Mouse (Mus musculus) MEL (cell line): ENCODE data around the gene Srsf5. TPM values are rescaled to one million over a fixed set of nuclear protein-coding genes. Genes with fewer than 3 reads are reported as not detected.

ENCODE experiments used
- DNase-seq: peaks from one replicate; pipeline ENCODE4 v3.0.0; 2011; ENCODE audit warnings: low read depth, low spot score
- H3K27ac ChIP-seq: 2 replicates; pipeline ENCODE4 v1.5.1; 2012; ENCODE audit warnings: low read depth, mild to moderate bottlenecking, control low read depth, low read length, moderate library complexity; ENCODE audit not compliant: control insufficient read depth
- H3K27me3 ChIP-seq, 2 experiments: fragments of 150-350 bp in 1 of 2; sonication (generic) in 1 of 2; 2 replicates each; pipeline ENCODE4 v1.6.1; 2012; ENCODE audit warnings: low read length in 2 of 2, mild to moderate bottlenecking in 2 of 2, improper control_type of control experiment in 1 of 2, moderate library complexity in 1 of 2; ENCODE audit not compliant: insufficient read depth in 2 of 2, control insufficient read depth in 1 of 2
- H3K36me3 ChIP-seq, 2 experiments: 2 replicates each; pipeline ENCODE4 v1.6.1; 2012 to 2014; ENCODE audit warnings: low read length in 2 of 2, improper control_type of control experiment in 1 of 2, inconsistent platforms in 1 of 2, mild to moderate bottlenecking in 1 of 2; ENCODE audit not compliant: insufficient read depth in 2 of 2, control insufficient read depth in 1 of 2
- H3K4me1 ChIP-seq, 2 experiments: fragments of 150-350 bp in 1 of 2; sonication (generic) in 1 of 2; 2 replicates each; pipeline ENCODE4 v1.6.1; 2012; ENCODE audit warnings: low read length in 2 of 2, improper control_type of control experiment in 1 of 2, mild to moderate bottlenecking in 1 of 2; ENCODE audit not compliant: insufficient read depth in 2 of 2, control insufficient read depth in 1 of 2
- H3K4me3 ChIP-seq, 2 experiments: fragments of 150-350 bp in 1 of 2; sonication (generic) in 1 of 2; 2 replicates each; pipeline ENCODE4 v1.5.1; 2012; ENCODE audit warnings: low read depth in 2 of 2, low read length in 2 of 2, mild to moderate bottlenecking in 2 of 2, moderate library complexity in 2 of 2, control low read depth in 1 of 2, improper control_type of control experiment in 1 of 2; ENCODE audit not compliant: control insufficient read depth in 1 of 2, insufficient read depth in 1 of 2
- H3K79me2 ChIP-seq: 2 replicates; pipeline ENCODE4 v1.6.1; 2012; ENCODE audit warnings: mild to moderate bottlenecking, low read length, moderate library complexity; ENCODE audit not compliant: control insufficient read depth, poor library complexity, insufficient read depth
- H3K9ac ChIP-seq: 2 replicates; pipeline ENCODE4 v1.6.1; 2012; ENCODE audit warnings: low read depth, mild to moderate bottlenecking, control low read depth, low read length, moderate library complexity; ENCODE audit not compliant: control insufficient read depth, poor library complexity, severe bottlenecking
- H3K9me3 ChIP-seq: fragments of 150-350 bp; sonication (generic); replicated peaks from 2 replicates; pipeline ENCODE4 v1.6.1; 2012; ENCODE audit warnings: mild to moderate bottlenecking, low read length, improper control_type of control experiment, moderate library complexity; ENCODE audit not compliant: insufficient read depth
- CTCF ChIP-seq, 3 experiments: IDR thresholded peaks in 2 of 3; conservative IDR thresholded peaks in 1 of 3; 2 replicates each; pipeline ENCODE4 v1.5.1; 2011 to 2012; ENCODE audit warnings: low read length in 3 of 3, low read depth in 2 of 3, mild to moderate bottlenecking in 2 of 3, improper control_type of control experiment in 1 of 3, inconsistent platforms in 1 of 3, mixed read lengths in 1 of 3, moderate library complexity in 1 of 3; ENCODE audit not compliant: control insufficient read depth in 1 of 3, insufficient read depth in 1 of 3, poor library complexity in 1 of 3, severe bottlenecking in 1 of 3
- ELF1 ChIP-seq: IDR thresholded peaks from 2 replicates; pipeline ENCODE4 v1.6.1; 2014; ENCODE audit warnings: low read depth, mild to moderate bottlenecking, inconsistent platforms, low read length, improper control_type of control experiment, moderate library complexity
- EP300 ChIP-seq, 2 experiments: IDR thresholded peaks; 2 replicates each; pipeline ENCODE4 v1.6.1; 2011; ENCODE audit warnings: improper control_type of control experiment in 2 of 2, low read length in 2 of 2, low read depth in 1 of 2, mild to moderate bottlenecking in 1 of 2
- HCFC1 ChIP-seq: IDR thresholded peaks from 2 replicates; pipeline ENCODE4 v1.6.1; 2012; ENCODE audit warnings: low read depth, mild to moderate bottlenecking, inconsistent platforms, low read length, improper control_type of control experiment, moderate library complexity
- MYC ChIP-seq: IDR thresholded peaks from 2 replicates; pipeline ENCODE4 v1.6.1; 2011; ENCODE audit warnings: low read depth, mild to moderate bottlenecking, low read length, improper control_type of control experiment, moderate library complexity
- RAD21 ChIP-seq: IDR thresholded peaks from 2 replicates; pipeline ENCODE4 v1.6.1; 2011; ENCODE audit warnings: mild to moderate bottlenecking, low read depth, low read length, improper control_type of control experiment
- SMC3 ChIP-seq: IDR thresholded peaks from 2 replicates; pipeline ENCODE4 v1.6.1; 2011; ENCODE audit warnings: low read depth, low read length, improper control_type of control experiment
- TBP ChIP-seq: IDR thresholded peaks from 2 replicates; pipeline ENCODE4 v1.8.0; 2011; ENCODE audit warnings: low read depth, low read length, improper control_type of control experiment
- USF2 ChIP-seq, 2 experiments: IDR thresholded peaks; 2 replicates each; pipeline ENCODE4 v1.6.1; 2011 to 2012; ENCODE audit warnings: improper control_type of control experiment in 2 of 2, low read length in 2 of 2, borderline replicate concordance in 1 of 2, inconsistent platforms in 1 of 2, low read depth in 1 of 2, mild to moderate bottlenecking in 1 of 2; ENCODE audit not compliant: insufficient read depth in 1 of 2
- ZC3H11A ChIP-seq: IDR thresholded peaks from 2 replicates; pipeline ENCODE4 v1.6.1; 2012; ENCODE audit warnings: low read depth, mild to moderate bottlenecking, inconsistent platforms, low read length, improper control_type of control experiment
- polyA plus RNA-seq, 2 experiments: library from polyadenylated mRNA; stranded (reverse) in 1 of 2; unstranded in 1 of 2; fragments of >175 nt in 1 of 2; fragments of >200 nt in 1 of 2; gene quantifications; 2 replicates each; pipeline versions ENCODE4 v1.2.1 to v1.2.4; 2012; ENCODE audit warnings: low replicate concordance in 2 of 2, low read depth in 1 of 2; ENCODE audit not compliant: insufficient read length in 2 of 2, insufficient read depth in 1 of 2, missing spikeins in 1 of 2
- total RNA-seq: library from RNA; depleted of rRNA; stranded (reverse); fragments of 300-350 nt; gene quantifications from 2 replicates; pipeline ENCODE4 v1.2.3, GENCODE M21; 2012

The Srsf5 gene
- total and polyA plus RNA-seq, 3 experiments, result 276 to 460 (median 401) TPM

- Histone ChIP-seq H3K9me3 (no peaks in the 10 kb centered on the region), H3K79me2 (no peaks in the 10 kb centered on the region), H3K27ac (no peak overlapping the region), H3K27me3 (peaks cover 13 to 14% of the 10 kb centered on the region in 2 experiments), H3K4me1 (no peaks in the 10 kb centered on the region), H3K36me3 (no peaks in the 10 kb centered on the region), H3K9ac (no peak overlapping the region), H3K4me3 (no peak overlapping the region)
- no peak for DNase-seq
- TF ChIP-seq USF2 (IDR thresholded peaks at IDR 0.05; ENCODE audit: borderline replicate concordance in 1 of 2, insufficient read depth in 1 of 2, low read depth in 1 of 2, low read length in 2 of 2), result no peak
These were observed 30.8 kb downstream of the Srsf5 start for GRCm38 (mm10) chr12:80975939-80976671.

DNA sequence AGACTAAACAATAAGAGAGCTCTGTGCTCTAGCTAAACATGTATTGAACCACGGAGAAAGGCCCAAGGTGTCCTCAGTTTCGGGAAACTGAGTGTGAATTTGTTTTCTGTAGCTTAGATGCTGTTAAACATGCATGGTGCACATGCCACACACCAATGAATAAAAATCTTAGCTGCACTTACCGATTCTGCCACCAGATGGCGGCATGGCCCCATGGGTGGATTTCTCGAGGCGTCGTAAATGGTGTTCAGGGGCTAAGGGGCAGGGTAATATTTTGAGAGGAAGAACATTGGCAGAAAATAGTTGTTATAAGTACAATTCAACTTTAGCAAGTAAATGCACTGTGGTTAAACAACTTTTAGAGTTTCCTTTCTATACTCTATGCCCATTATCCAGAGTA is 37.0 kb downstream of the Srsf5 start:
- H3K9ac ChIP-seq, result no peak overlapping the region
- peaks cover 0 to 3% of the 10 kb centered on the region in 2 experiments; a peak in 1 of 4 replicates for H3K4me1 ChIP-seq
- no peak for TF ChIP-seq TBP
- peak; percentile 98 for TF ChIP-seq ZC3H11A
- TF ChIP-seq CTCF (IDR thresholded peaks at IDR 0.05 in 2 of 3, conservative IDR thresholded peaks at IDR 0.05 in 1 of 3; ENCODE audit: control insufficient read depth in 1 of 3, insufficient read depth in 1 of 3, low read depth in 2 of 3, low read length in 3 of 3, poor library complexity in 1 of 3, severe bottlenecking in 1 of 3), result peak; percentile 95 to 98 (median 98)
- TF ChIP-seq ELF1, result no peak
- no peak; the same call in none of the 2 replicates for TF ChIP-seq RAD21
- peak; percentile 78; the same call in 1 of the 2 replicates for TF ChIP-seq MYC
- TF ChIP-seq SMC3, result peak; percentile 98
- peak; percentile 71 for DNase-seq
- H3K9me3 ChIP-seq, result no peaks in the 10 kb centered on the region
- H3K79me2 ChIP-seq, result no peaks in the 10 kb centered on the region
- H3K36me3 ChIP-seq, result no peaks in the 10 kb centered on the region; a peak in 1 of 4 replicates
- no peak overlapping the region for H3K27ac ChIP-seq
- no peak overlapping the region for H3K4me3 ChIP-seq
- no peaks in the 10 kb centered on the region for H3K27me3 ChIP-seq

- Histone ChIP-seq H3K9me3 (no peaks in the 10 kb centered on the region), H3K4me3 (peak overlapping the region in 1 of 2 experiments; percentile 14; a peak in 2 of 4 replicates), H3K4me1 (peaks cover 0 to 3% of the 10 kb centered on the region in 2 experiments; a peak in 1 of 4 replicates), H3K79me2 (no peaks in the 10 kb centered on the region), H3K27ac (no peak overlapping the region), H3K9ac (no peak overlapping the region), H3K27me3 (no peaks in the 10 kb centered on the region; a peak in 1 of 4 replicates), H3K36me3 (no peaks in the 10 kb centered on the region; a peak in 1 of 4 replicates)
- peak; percentile 35 for DNase-seq
- TF ChIP-seq EP300 (IDR thresholded peaks at IDR 0.05; ENCODE audit: low read depth in 1 of 2, low read length in 2 of 2) (no peak), HCFC1 (no peak)
These were observed 38.4 kb downstream of the Srsf5 start for GRCm38 (mm10) chr12:80983695-80984094.
